Mouse (Mus musculus) spleen, adult 2 months (tissue): ENCODE measurements around the gene Nek6. TPM values are rescaled to one million over a fixed set of nuclear protein-coding genes. Genes with fewer than 3 reads are reported as not detected.

Source experiments
- DNase-seq, 2 experiments: peaks; one replicate each; pipeline versions ENCODE4 v3.0.0 to v3.0.0-alpha.2; 2012 to 2021; ENCODE audit warnings: low spot score in 2 of 2, low read depth in 1 of 2
- H3K27ac ChIP-seq: fragments of 200-500 bp; 2 replicates; pipeline ENCODE4 v1.5.1; 2012; ENCODE audit warnings: low read length, inconsistent platforms; ENCODE audit not compliant: insufficient read depth
- H3K27me3 ChIP-seq: fragments of 200-500 bp; 2 replicates; pipeline ENCODE4 v1.6.1; 2012; ENCODE audit warnings: mild to moderate bottlenecking, moderate library complexity, low read length, inconsistent platforms; ENCODE audit not compliant: control insufficient read depth, insufficient read depth
- H3K36me3 ChIP-seq: fragments of 200-500 bp; 2 replicates; pipeline ENCODE4 v1.6.1; 2012; ENCODE audit warnings: mild to moderate bottlenecking, low read length, inconsistent platforms; ENCODE audit not compliant: control insufficient read depth, insufficient read depth
- H3K4me1 ChIP-seq: fragments of 200-500 bp; 2 replicates; pipeline ENCODE4 v1.6.1; 2011; ENCODE audit warnings: inconsistent platforms; ENCODE audit not compliant: control insufficient read depth, insufficient read depth, insufficient read length
- H3K4me3 ChIP-seq: fragments of 200-500 bp; 2 replicates; pipeline ENCODE4 v1.5.1; 2011; ENCODE audit warnings: mild to moderate bottlenecking, inconsistent platforms; ENCODE audit not compliant: insufficient read depth, insufficient read length; ENCODE audit errors: extremely low read depth
- CTCF ChIP-seq: fragments of 200-500 bp; IDR thresholded peaks from 2 replicates; pipeline ENCODE4 v1.5.1; 2011; ENCODE audit warnings: mild to moderate bottlenecking, inconsistent platforms; ENCODE audit not compliant: insufficient read depth, insufficient read length, insufficient replicate concordance; ENCODE audit errors: extremely low read depth
- POLR2A ChIP-seq: fragments of 200-500 bp; IDR thresholded peaks from 2 replicates; pipeline ENCODE4 v1.6.1; 2011; ENCODE audit warnings: low read depth, low read length, inconsistent platforms
- WGBS: fragments of 180-500 bp; shearing (Covaris S2); methylation state at CpG from one replicate; pipeline ENCODE4 v1.1.7; 2018; 5-methylcytosine and 5-hydroxymethylcytosine counted together
- polyA plus RNA-seq: library from polyadenylated mRNA; depleted of rRNA; stranded (reverse); fragments of >200 nt; gene quantifications from 2 replicates; pipeline ENCODE4 v1.2.3, GENCODE M21; 2012

The Nek6 gene
- polyA plus RNA-seq, 1 experiment = 9.4 TPM

- no peak overlapping the region for H3K4me3 ChIP-seq
- TF ChIP-seq POLR2A (no peak), CTCF (no peak)
- H3K27ac ChIP-seq = no peak overlapping the region
- H3K4me1 ChIP-seq = no peaks in the 10 kb centered on the region
- H3K36me3 ChIP-seq = peaks cover 15% of the 10 kb centered on the region
- DNase-seq = no peak
- no peaks in the 10 kb centered on the region for H3K27me3 ChIP-seq
- WGBS = 66% methylated on average over 6 of the region's 6 CpGs
Measured at GRCm38 (mm10) chr2:38591751-38592459, 80.5 kb downstream of the Nek6 start.

- H3K27ac ChIP-seq = no peak overlapping the region
- no peaks in the 10 kb centered on the region for H3K4me1 ChIP-seq
- peaks cover 3% of the 10 kb centered on the region; the same call in 1 of the 2 replicates for H3K36me3 ChIP-seq
- TF ChIP-seq POLR2A (no peak), CTCF (no peak)
- WGBS = 92% methylated on average over 7 of the region's 7 CpGs
- H3K4me3 ChIP-seq = no peak overlapping the region
- DNase-seq = no peak
- no peaks in the 10 kb centered on the region for H3K27me3 ChIP-seq
Measured at GRCm38 (mm10) chr2:38594874-38595273, 83.4 kb downstream of the Nek6 start.

GRCm38 (mm10) chr2:38597896-38598295 is 86.5 kb downstream of the Nek6 start:
- DNase-seq = no peak
- WGBS = 98% methylated on average over 1 of the region's 1 CpGs
- no peak for TF ChIP-seq CTCF
- TF ChIP-seq POLR2A = no peak
- Histone ChIP-seq H3K27ac (no peak overlapping the region), H3K27me3 (no peaks in the 10 kb centered on the region), H3K4me1 (no peaks in the 10 kb centered on the region), H3K36me3 (no peaks in the 10 kb centered on the region), H3K4me3 (no peak overlapping the region)

GRCm38 (mm10) chr2:38598395-38598794 is 87.0 kb downstream of the Nek6 start:
- no peak for DNase-seq
- Histone ChIP-seq H3K4me3 (no peak overlapping the region), H3K27me3 (no peaks in the 10 kb centered on the region), H3K36me3 (no peaks in the 10 kb centered on the region), H3K27ac (no peak overlapping the region), H3K4me1 (no peaks in the 10 kb centered on the region)
- TF ChIP-seq POLR2A (no peak), CTCF (no peak)
- 96% methylated on average over 2 of the region's 2 CpGs for WGBS

GRCm38 (mm10) chr2:38600842-38601241 is 89.4 kb downstream of the Nek6 start:
- Histone ChIP-seq H3K27ac (no peak overlapping the region), H3K36me3 (no peaks in the 10 kb centered on the region), H3K4me3 (no peak overlapping the region), H3K27me3 (no peaks in the 10 kb centered on the region), H3K4me1 (no peaks in the 10 kb centered on the region)
- DNase-seq = no peak
- TF ChIP-seq CTCF = no peak
- TF ChIP-seq POLR2A = no peak

GRCm38 (mm10) chr2:38607716-38608115 is 96.3 kb downstream of the Nek6 start:
- peaks cover 6% of the 10 kb centered on the region for H3K36me3 ChIP-seq
- WGBS = 88% methylated on average over 1 of the region's 1 CpGs
- no peaks in the 10 kb centered on the region for H3K4me1 ChIP-seq
- H3K27ac ChIP-seq = no peak overlapping the region
- no peaks in the 10 kb centered on the region for H3K27me3 ChIP-seq
- no peak overlapping the region for H3K4me3 ChIP-seq
- TF ChIP-seq POLR2A (no peak), CTCF (no peak)
- no peak for DNase-seq

- Histone ChIP-seq H3K4me1 (no peaks in the 10 kb centered on the region), H3K27ac (no peak overlapping the region), H3K27me3 (no peaks in the 10 kb centered on the region), H3K4me3 (no peak overlapping the region), H3K36me3 (peaks cover 9% of the 10 kb centered on the region)
- DNase-seq = no peak
- TF ChIP-seq POLR2A (no peak), CTCF (no peak)
- WGBS = 92% methylated on average over 5 of the region's 5 CpGs
Measured at GRCm38 (mm10) chr2:38608831-38609309, 97.4 kb downstream of the Nek6 start.
